Mouse (Mus musculus) embryonic stem cell, embryonic (primary cell): Measurements from ENCODE around the gene Ccdc80.

Source experiments
- CTCF ChIA-PET, 4 experiments: fragments of 300-600 bp in 2 of 4; fragments of 350-600 bp in 2 of 4; sonication (Branson Sonifier 250); formaldehyde crosslinking; loops; one replicate each; lab custom pipeline; 2022; ENCODE audit warnings: inconsistent platforms in 2 of 4; lab: Charles Lee
- POLR2A ChIA-PET, 4 experiments: fragments of 300-600 bp in 2 of 4; fragments of 350-600 bp in 2 of 4; sonication (Branson Sonifier 250); formaldehyde crosslinking; loops; one replicate each; lab custom pipeline; 2022; ENCODE audit warnings: antibody characterized with exemption in 4 of 4, inconsistent platforms in 1 of 4; lab: Charles Lee

Gene Ccdc80

GRCm38 (mm10) chr16:45093137-45093731 lies at the start of gene Ccdc80:
Ccdc80 (plus strand) TSS chr16:45093402.
- ChIA-PET CTCF (interaction anchor here in 2 of 4 experiments (0.7 to 1.5 kb wide), 2 partner anchors 367 to 369 kb away, joined by 5 to 6 read pairs; partner anchors contain the start of gene Nepro (in 1 of the 2)), POLR2A (interaction anchor here in 1 of 4 experiments (1.1 kb wide), 2 partner anchors 347 to 368 kb away, joined by 3 to 4 read pairs; partner anchors contain the start of gene Gtpbp8)

GRCm38 (mm10) chr16:45044844-45045243 lies 48.4 kb upstream of the Ccdc80 start:
- CTCF ChIA-PET = interaction anchor here in 1 of 4 experiments (0.6 kb wide), 1 partner anchor 66 kb away, joined by 3 read pairs; no protein-coding TSS in a partner anchor
- POLR2A ChIA-PET = no interaction called here

- POLR2A ChIA-PET = interaction anchor here in 1 of 4 experiments (0.6 kb wide), 1 partner anchor 304 kb away, joined by 3 read pairs; no protein-coding TSS in a partner anchor
- CTCF ChIA-PET = no interaction called here
These were observed 36.0 kb upstream of the Ccdc80 start for GRCm38 (mm10) chr16:45057222-45057621.

GRCm38 (mm10) chr16:45057922-45058321 lies 35.3 kb upstream of the Ccdc80 start:
- POLR2A ChIA-PET = interaction anchor here in 1 of 4 experiments (0.6 kb wide), 1 partner anchor 303 kb away, joined by 3 read pairs; no protein-coding TSS in a partner anchor
- CTCF ChIA-PET = no interaction called here

- ChIA-PET POLR2A (no interaction called here), CTCF (no interaction called here)
These were observed 32.1 kb upstream of the Ccdc80 start for GRCm38 (mm10) chr16:45061140-45061539.

GRCm38 (mm10) chr16:45070383-45071083 lies 22.7 kb upstream of the Ccdc80 start:
- ChIA-PET CTCF (no interaction called here), POLR2A (no interaction called here)

GRCm38 (mm10) chr16:45071424-45071823 lies 21.8 kb upstream of the Ccdc80 start:
- ChIA-PET CTCF (interaction anchor here in 1 of 4 experiments (1.3 kb wide), 1 partner anchor 19 kb away, joined by 3 read pairs; no protein-coding TSS in a partner anchor), POLR2A (no interaction called here)

- ChIA-PET POLR2A (no interaction called here), CTCF (no interaction called here)
These were observed 15.6 kb upstream of the Ccdc80 start for GRCm38 (mm10) chr16:45077517-45078080.

- POLR2A ChIA-PET = no interaction called here
- CTCF ChIA-PET = interaction anchor here in 1 of 4 experiments (0.6 kb wide), 1 partner anchor 722 kb away, joined by 9 read pairs; no protein-coding TSS in a partner anchor
These were observed 13.9 kb upstream of the Ccdc80 start for GRCm38 (mm10) chr16:45079322-45079721.

- ChIA-PET CTCF (interaction anchor here in 2 of 4 experiments (1.5 to 2.8 kb wide), 3 partner anchors 10 to 363 kb away, joined by 5 to 10 read pairs (median 8); no protein-coding TSS in a partner anchor), POLR2A (no interaction called here)
These were observed 4.4 kb upstream of the Ccdc80 start for GRCm38 (mm10) chr16:45088842-45089241.

- CTCF ChIA-PET = interaction anchor here (0.6 to 2.8 kb wide), 26 partner anchors 8 to 603 kb away, joined by 3 to 16 read pairs (median 4); partner anchors contain the start of genes Cd200r1 (in 1 of the 4) and Gtpbp8 (in 1 of the 4)
- POLR2A ChIA-PET = interaction anchor here in 2 of 4 experiments (1.0 to 2.0 kb wide), 2 partner anchors 364 to 365 kb away, joined by 6 to 8 read pairs; partner anchors contain the start of gene Nepro (in 1 of the 2)
These were observed 3.2 kb upstream of the Ccdc80 start for GRCm38 (mm10) chr16:45090005-45090404.

GRCm38 (mm10) chr16:45094136-45094756 lies 1.0 kb downstream of the Ccdc80 start:
- POLR2A ChIA-PET = interaction anchor here in 1 of 4 experiments (1.3 kb wide), 1 partner anchor 368 kb away, joined by 3 read pairs; no protein-coding TSS in a partner anchor
- CTCF ChIA-PET = no interaction called here

GRCm38 (mm10) chr16:45095030-45095429 lies 1.8 kb downstream of the Ccdc80 start:
- POLR2A ChIA-PET = interaction anchor here in 2 of 4 experiments (0.7 to 1.3 kb wide), 2 partner anchors 64 to 369 kb away, joined by 3 read pairs; partner anchors contain the start of gene Atg3 (in 1 of the 2)
- CTCF ChIA-PET = no interaction called here

GRCm38 (mm10) chr16:45095561-45096482 lies 2.6 kb downstream of the Ccdc80 start:
- POLR2A ChIA-PET = interaction anchor here in 2 of 4 experiments (0.6 to 1.3 kb wide), 3 partner anchors 63 to 706 kb away, joined by 3 read pairs; partner anchors contain the start of gene Atg3 (in 1 of the 2)

GRCm38 (mm10) chr16:45097467-45097866 lies 4.3 kb downstream of the Ccdc80 start:
- ChIA-PET CTCF (interaction anchor here in 1 of 4 experiments (2.1 kb wide), 1 partner anchor 8 kb away, joined by 8 read pairs; no protein-coding TSS in a partner anchor), POLR2A (no interaction called here)

More at GRCm38 (mm10) chr16:45095561-45096482, 2.6 kb downstream of the Ccdc80 start:
- CTCF ChIA-PET = interaction anchor here in 1 of 4 experiments (0.5 kb wide), 1 partner anchor 133 kb away, joined by 3 read pairs; no protein-coding TSS in a partner anchor

- ChIA-PET POLR2A (no interaction called here), CTCF (interaction anchor here in 2 of 4 experiments (2.1 to 2.5 kb wide), 2 partner anchors 8 to 9 kb away, joined by 6 to 8 read pairs; no protein-coding TSS in a partner anchor)
These were observed 5.1 kb downstream of the Ccdc80 start for GRCm38 (mm10) chr16:45098186-45098885.

- CTCF ChIA-PET = interaction anchor here in 2 of 4 experiments (2.1 to 2.5 kb wide), 2 partner anchors 9 kb away, joined by 6 to 8 read pairs; no protein-coding TSS in a partner anchor
- POLR2A ChIA-PET = no interaction called here
These were observed 5.6 kb downstream of the Ccdc80 start for GRCm38 (mm10) chr16:45098886-45099210.
